Mouse (Mus musculus) heart, adult 9 months (tissue): ENCODE measurements at regions not wholly inside any gene's neighbourhood (a gene's known extent, or its start where the extent isn't known, plus 50 kb on each side); places are given as distances from the start of the nearest gene placed in this dataset.
"Not testable (repeated sequence)": the region's sequence is repeated elsewhere in the genome, so short reads cannot be mapped to it uniquely, and the experiment has no call there.

Experiments
- DNase-seq, 2 experiments: peaks; one replicate each; pipeline ENCODE4 v3.0.0; 2022; ENCODE audit warnings: low spot score in 2 of 2

GRCm38 (mm10) chr7:64101679-64102078 is 52.0 kb upstream of the Trpm1 start:
- no peak for DNase-seq

- DNase-seq = no peak
These were observed 54.0 kb upstream of the Trpm1 start for GRCm38 (mm10) chr7:64099606-64100005.

DNA sequence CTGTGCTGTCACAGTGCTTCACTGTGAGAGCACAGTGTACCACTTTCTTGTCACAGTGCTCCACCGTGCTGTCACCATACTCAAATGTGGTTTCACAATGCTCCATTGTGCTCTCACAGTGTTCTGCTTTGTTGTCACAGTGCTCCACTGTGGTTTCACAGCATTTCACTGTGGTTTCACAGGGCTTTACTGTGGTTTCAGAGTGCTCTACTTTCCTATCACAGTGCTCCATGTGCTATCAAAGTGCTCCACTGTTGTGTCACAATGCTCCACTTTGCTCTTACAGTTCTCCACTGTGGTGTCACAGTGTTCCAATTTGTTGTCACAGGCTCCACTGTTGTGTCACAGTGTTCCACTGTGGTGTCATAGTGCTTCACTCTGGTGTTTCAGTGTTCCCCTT is 63.6 kb upstream of the Trpm1 start:
- DNase-seq = no peak

GRCm38 (mm10) chr7:64089034-64089433 is 64.6 kb upstream of the Trpm1 start:
- no peak for DNase-seq

GRCm38 (mm10) chr7:64083978-64084377 is 69.7 kb upstream of the Trpm1 start:
- DNase-seq = not testable (repeated sequence)

GRCm38 (mm10) chr7:64082651-64083050 is 71.0 kb upstream of the Trpm1 start:
- no peak for DNase-seq

DNA sequence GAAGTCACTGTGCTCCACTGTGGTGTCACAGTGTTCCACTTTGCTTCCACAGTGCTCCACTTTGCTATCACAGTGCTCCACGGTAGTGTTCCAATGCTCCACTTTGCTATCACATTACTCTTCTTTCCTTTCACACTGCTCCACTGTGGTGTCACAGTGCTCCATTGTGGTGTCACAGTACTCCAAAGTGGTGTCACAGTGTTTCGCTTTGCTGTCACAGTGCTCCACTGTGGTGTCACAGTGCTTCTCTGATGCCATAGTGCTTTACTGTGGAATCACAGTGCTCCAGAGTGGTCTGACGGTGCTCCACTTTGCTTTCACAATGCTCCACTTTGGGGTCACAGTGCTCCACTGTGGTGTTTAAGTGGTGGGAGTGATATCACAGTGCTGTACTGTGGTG is 71.4 kb upstream of the Trpm1 start:
- DNase-seq = no peak

DNA sequence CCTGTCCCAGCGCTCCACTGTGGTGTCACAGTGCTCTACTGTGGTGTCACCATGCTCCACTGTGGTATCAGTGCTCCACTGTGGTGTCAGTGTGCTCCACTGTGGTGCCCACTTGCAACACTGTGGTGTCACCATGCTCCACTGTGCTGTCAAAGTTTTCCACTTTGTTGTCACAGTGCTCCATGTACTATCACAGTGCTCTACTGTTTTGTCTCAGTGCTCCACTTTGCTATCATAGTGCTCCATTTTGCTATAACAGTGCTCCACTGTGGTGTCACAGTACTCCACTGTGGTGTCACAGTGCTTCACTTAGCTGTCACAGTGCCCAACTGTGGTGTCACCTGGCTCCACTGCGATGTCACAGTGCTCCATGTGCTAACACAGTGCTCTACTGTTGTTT is 72.0 kb upstream of the Trpm1 start:
- no peak for DNase-seq

GRCm38 (mm10) chr7:64081019-64081418 is 72.6 kb upstream of the Trpm1 start:
- DNase-seq = no peak

- DNase-seq = no peak
These were observed 74.3 kb upstream of the Trpm1 start for GRCm38 (mm10) chr7:64079301-64079700.

DNA sequence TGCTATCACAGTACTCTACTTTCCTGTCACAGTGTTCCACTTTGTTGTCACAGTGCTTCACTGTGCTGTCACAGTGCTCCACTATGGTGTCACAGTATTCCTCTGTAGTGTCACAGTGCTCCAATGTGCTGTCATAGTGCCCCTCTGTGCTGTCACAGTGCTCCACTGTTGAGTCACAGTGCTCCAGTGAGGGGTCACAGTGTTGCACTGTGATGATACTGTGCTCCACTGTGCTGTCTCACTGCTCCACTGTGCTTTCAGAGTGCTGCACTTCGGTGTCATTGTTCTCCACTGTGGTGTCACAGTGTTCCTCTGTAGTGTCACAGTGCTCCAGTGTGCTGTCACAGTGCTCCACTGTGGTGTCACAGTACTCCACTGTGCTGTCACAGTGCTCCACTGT is 75.0 kb upstream of the Trpm1 start:
- no peak for DNase-seq

GRCm38 (mm10) chr7:64077526-64077925 is 76.1 kb upstream of the Trpm1 start:
- peak in 1 of 2 experiments; percentile 17 for DNase-seq

GRCm38 (mm10) chr7:64076764-64077360 is 76.8 kb upstream of the Trpm1 start:
- no peak for DNase-seq

DNA sequence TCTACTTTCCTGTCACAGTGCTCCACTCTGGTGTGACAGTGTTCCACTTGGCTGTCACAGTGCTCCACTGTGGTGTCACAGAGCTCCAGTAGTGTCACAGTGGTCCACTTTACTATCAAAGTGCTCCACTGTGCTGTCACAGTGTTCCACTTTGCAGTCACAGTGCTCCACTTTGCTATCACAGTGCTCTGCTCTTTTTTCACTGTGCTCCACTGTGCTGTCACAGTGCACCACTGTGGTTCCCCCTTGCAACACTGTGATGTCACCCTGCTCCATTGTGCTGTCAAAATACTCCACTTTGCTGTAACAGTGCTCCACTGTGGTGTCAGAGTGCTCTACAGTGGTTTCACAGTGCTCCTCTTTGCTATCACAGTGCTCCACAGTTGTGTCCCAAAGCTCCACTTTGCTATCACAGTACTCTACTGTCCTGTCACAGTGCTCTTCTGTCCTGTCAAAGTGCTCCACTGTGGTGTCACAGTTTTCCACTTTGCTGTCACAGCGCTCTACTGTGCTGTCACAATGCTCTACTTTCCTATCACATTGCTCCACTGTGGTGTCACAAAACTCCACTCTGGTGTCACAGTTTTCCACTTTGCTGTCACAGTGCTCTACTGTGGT is 77.8 kb upstream of the Trpm1 start:
- no peak for DNase-seq

DNA sequence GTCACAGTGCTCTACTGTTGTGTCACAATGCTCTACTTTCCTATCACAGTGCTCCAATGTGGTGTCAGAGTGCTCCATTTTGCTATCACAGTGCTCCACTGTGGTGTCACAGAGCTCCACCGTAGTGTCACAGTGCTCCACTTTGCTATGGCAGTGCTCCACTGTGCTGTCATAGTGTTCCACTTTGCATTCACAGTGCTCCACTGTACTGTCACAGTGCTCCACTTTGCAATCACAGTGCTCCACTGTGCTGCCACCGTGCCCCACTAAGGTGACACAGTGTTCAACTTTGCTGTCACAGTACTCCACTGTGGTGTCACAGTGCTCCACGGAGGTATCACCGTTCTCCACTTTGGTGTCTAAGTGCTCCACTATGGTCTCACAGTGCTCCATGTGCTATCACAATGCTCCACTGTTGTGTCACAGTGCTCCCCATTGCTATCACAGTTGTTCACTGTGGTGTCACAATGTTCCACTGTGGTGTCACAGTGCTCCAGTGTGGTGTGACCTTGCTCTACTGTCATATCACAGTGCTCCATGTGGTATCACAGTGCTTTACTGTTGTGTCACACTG is 78.9 kb upstream of the Trpm1 start:
- no peak for DNase-seq

DNA sequence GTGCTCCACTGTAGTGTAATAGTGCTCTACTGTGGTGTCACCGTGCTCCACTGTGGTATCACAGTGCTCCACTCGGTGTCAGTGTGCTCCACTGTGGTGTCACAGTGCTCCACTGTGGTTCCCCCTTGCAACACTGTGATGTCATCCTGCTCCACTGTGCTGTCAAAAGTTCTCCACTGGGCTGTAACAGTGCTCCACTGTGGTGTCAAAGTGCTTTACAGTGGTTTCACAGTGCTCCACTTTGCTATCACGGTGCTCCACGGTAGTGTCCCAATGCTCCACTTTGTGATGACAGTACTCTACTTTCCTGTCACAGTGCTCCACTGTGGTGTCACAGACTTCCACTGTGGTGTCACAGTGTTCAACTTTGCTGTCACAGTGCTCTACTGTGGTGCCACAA is 79.4 kb upstream of the Trpm1 start:
- DNase-seq = no peak

DNA sequence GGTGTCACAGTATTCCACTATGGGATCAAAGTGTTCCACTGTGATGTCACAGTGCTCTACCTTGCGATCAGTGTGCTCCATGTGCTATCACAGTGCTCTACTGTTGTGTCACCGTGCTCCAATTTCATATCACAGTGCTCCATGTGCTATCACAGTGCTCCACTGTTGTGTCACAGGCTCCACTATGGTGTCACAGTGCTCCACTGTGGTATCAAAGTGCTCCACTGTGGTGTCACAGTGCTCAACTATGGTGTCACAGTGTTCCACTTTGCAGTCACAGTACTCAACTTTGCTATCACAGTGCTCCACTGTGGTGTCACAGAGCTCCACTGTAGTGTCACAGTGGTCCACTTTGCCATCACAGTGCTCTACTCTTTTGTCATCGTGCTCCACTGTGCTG is 79.9 kb upstream of the Trpm1 start:
- no peak for DNase-seq

DNA sequence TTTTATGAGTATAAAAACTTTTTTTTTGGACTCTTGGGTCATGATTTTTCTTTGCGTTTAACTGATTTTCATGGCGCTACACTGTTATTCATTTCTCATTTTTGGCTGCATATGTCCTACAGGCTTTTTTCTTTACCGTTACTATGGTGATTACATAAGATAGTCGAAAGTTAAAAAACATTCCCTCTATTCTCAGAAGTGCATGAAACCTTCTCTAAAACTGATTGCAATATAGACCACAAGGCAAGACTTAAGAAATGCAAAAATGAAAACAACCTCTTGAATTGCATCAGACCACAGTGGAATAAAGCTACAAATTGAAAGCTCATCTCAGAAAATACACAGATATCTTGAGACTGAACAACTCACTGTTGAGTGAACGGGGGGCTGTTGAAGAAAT is 82.7 kb upstream of the Trpm1 start:
- DNase-seq = no peak

- peak; percentile 20 to 22 for DNase-seq
These were observed 87.9 kb upstream of the Trpm1 start for GRCm38 (mm10) chr7:64065529-64066247.

- peak; percentile 81 to 83 for DNase-seq
These were observed 89.0 kb upstream of the Trpm1 start for GRCm38 (mm10) chr7:64064460-64065241.

- no peak for DNase-seq
These were observed 92.5 kb upstream of the Trpm1 start for GRCm38 (mm10) chr7:64061170-64061569.

- DNase-seq = no peak
These were observed 93.1 kb upstream of the Trpm1 start for GRCm38 (mm10) chr7:64060582-64060981.
